Mouse (Mus musculus) embryonic stem cell, embryonic (primary cell): Measurements from ENCODE around the gene Irx3.

Experiments used
- CTCF ChIA-PET, 4 experiments: fragments of 300-600 bp in 2 of 4; fragments of 350-600 bp in 2 of 4; sonication (Branson Sonifier 250); formaldehyde crosslinking; loops; one replicate each; lab custom pipeline; 2022; ENCODE audit warnings: inconsistent platforms in 2 of 4; lab: Charles Lee
- POLR2A ChIA-PET, 4 experiments: fragments of 300-600 bp in 2 of 4; fragments of 350-600 bp in 2 of 4; sonication (Branson Sonifier 250); formaldehyde crosslinking; loops; one replicate each; lab custom pipeline; 2022; ENCODE audit warnings: antibody characterized with exemption in 4 of 4, inconsistent platforms in 1 of 4; lab: Charles Lee

The Irx3 gene

GRCm38 (mm10) chr8:91804403-91805253, 2.8 kb upstream of the Irx3 start:
- POLR2A ChIA-PET: interaction anchor here in 3 of 4 experiments (0.6 to 2.8 kb wide), 10 partner anchors 8 to 671 kb away, joined by 3 to 10 read pairs (median 6); partner anchors contain the start of gene Irx5 (in 1 of the 3)
- CTCF ChIA-PET: interaction anchor here in 3 of 4 experiments (0.6 to 1.5 kb wide), 7 partner anchors 105 to 562 kb away, joined by 3 to 6 read pairs (median 4); no protein-coding TSS in a partner anchor

- POLR2A ChIA-PET: interaction anchor here in 3 of 4 experiments (0.6 to 2.8 kb wide), 12 partner anchors 9 to 670 kb away, joined by 3 to 10 read pairs (median 4); partner anchors contain the start of gene Irx5 (in 1 of the 3)
- CTCF ChIA-PET: interaction anchor here in 3 of 4 experiments (0.6 to 1.5 kb wide), 7 partner anchors 104 to 563 kb away, joined by 3 to 6 read pairs (median 4); no protein-coding TSS in a partner anchor
These were observed 1.9 kb upstream of the Irx3 start for GRCm38 (mm10) chr8:91803515-91804402.

GRCm38 (mm10) chr8:91802401-91803322, 795 bp upstream of the Irx3 start:
- ChIA-PET CTCF (interaction anchor here in 3 of 4 experiments (0.5 to 1.2 kb wide), 7 partner anchors 164 to 717 kb away, joined by 3 to 11 read pairs (median 4); no protein-coding TSS in a partner anchor), POLR2A (interaction anchor here (0.5 to 2.8 kb wide), 20 partner anchors 10 to 654 kb away, joined by 3 to 10 read pairs (median 3); partner anchors contain the start of gene Irx5 (in 2 of the 4))

- ChIA-PET POLR2A (interaction anchor here in 3 of 4 experiments (0.6 to 2.3 kb wide), 7 partner anchors 175 to 558 kb away, joined by 3 to 8 read pairs (median 4); partner anchors contain the start of gene Irx5 (in 1 of the 3)), CTCF (interaction anchor here (0.6 to 1.0 kb wide), 5 partner anchors 212 to 1209 kb away, joined by 3 read pairs; no protein-coding TSS in a partner anchor)
These were observed 541 bp downstream of the Irx3 start for GRCm38 (mm10) chr8:91801241-91801811.

GRCm38 (mm10) chr8:91800523-91801240, 1.2 kb downstream of the Irx3 start:
- CTCF ChIA-PET: interaction anchor here in 3 of 4 experiments (0.6 to 1.0 kb wide), 4 partner anchors 269 to 615 kb away, joined by 3 read pairs; no protein-coding TSS in a partner anchor
- POLR2A ChIA-PET: interaction anchor here in 3 of 4 experiments (0.5 to 2.3 kb wide), 8 partner anchors 67 to 561 kb away, joined by 3 to 8 read pairs (median 3); partner anchors contain the start of gene Irx5 (in 1 of the 3)

GRCm38 (mm10) chr8:91799681-91800522, 2.0 kb downstream of the Irx3 start:
- ChIA-PET CTCF (interaction anchor here in 3 of 4 experiments (0.6 to 1.3 kb wide), 4 partner anchors 213 to 556 kb away, joined by 3 read pairs; no protein-coding TSS in a partner anchor), POLR2A (interaction anchor here (0.5 to 2.3 kb wide), 10 partner anchors 37 to 562 kb away, joined by 3 to 8 read pairs (median 3); partner anchors contain the start of gene Irx5 (in 1 of the 4))

GRCm38 (mm10) chr8:91799016-91799581, 2.8 kb downstream of the Irx3 start:
- ChIA-PET CTCF (interaction anchor here in 3 of 4 experiments (0.7 to 2.2 kb wide), 5 partner anchors 27 to 557 kb away, joined by 3 to 12 read pairs (median 3); no protein-coding TSS in a partner anchor), POLR2A (interaction anchor here (0.7 to 2.3 kb wide), 4 partner anchors 37 to 559 kb away, joined by 3 to 8 read pairs (median 3); partner anchors contain the start of gene Irx5 (in 1 of the 4))

- POLR2A ChIA-PET: interaction anchor here in 2 of 4 experiments (0.6 to 1.2 kb wide), 9 partner anchors 9 to 560 kb away, joined by 3 to 4 read pairs (median 3); partner anchors contain the start of gene Irx5 (in 1 of the 2)
- CTCF ChIA-PET: interaction anchor here in 3 of 4 experiments (0.5 to 2.2 kb wide), 22 partner anchors 9 to 569 kb away, joined by 3 to 14 read pairs (median 4); no protein-coding TSS in a partner anchor
These were observed 4.1 kb downstream of the Irx3 start for GRCm38 (mm10) chr8:91797626-91798271.

- POLR2A ChIA-PET: no interaction called here
- CTCF ChIA-PET: no interaction called here
These were observed 8.0 kb downstream of the Irx3 start for GRCm38 (mm10) chr8:91793846-91794245.

GRCm38 (mm10) chr8:91787194-91787895, 14.5 kb downstream of the Irx3 start:
- CTCF ChIA-PET: no interaction called here
- POLR2A ChIA-PET: no interaction called here

- POLR2A ChIA-PET: interaction anchor here in 1 of 4 experiments (1.1 kb wide), 1 partner anchor 53 kb away, joined by 3 read pairs; no protein-coding TSS in a partner anchor
- CTCF ChIA-PET: no interaction called here
These were observed 18.9 kb downstream of the Irx3 start for GRCm38 (mm10) chr8:91782940-91783339.

GRCm38 (mm10) chr8:91782201-91782600, 19.7 kb downstream of the Irx3 start:
- POLR2A ChIA-PET: no interaction called here

GRCm38 (mm10) chr8:91780648-91781047, 21.2 kb downstream of the Irx3 start:
- ChIA-PET CTCF (no interaction called here), POLR2A (no interaction called here)

More at GRCm38 (mm10) chr8:91782201-91782600, 19.7 kb downstream of the Irx3 start:
- CTCF ChIA-PET: no interaction called here
